Mouse (Mus musculus): Measurements from ENCODE around the gene Olfr1347. TPM values are rescaled to one million over a fixed set of nuclear protein-coding genes. Genes with fewer than 3 reads are reported as not detected.

The Olfr1347 gene
- polyA plus RNA-seq, 1 experiment from 2014 or later, result not detected

DNA sequence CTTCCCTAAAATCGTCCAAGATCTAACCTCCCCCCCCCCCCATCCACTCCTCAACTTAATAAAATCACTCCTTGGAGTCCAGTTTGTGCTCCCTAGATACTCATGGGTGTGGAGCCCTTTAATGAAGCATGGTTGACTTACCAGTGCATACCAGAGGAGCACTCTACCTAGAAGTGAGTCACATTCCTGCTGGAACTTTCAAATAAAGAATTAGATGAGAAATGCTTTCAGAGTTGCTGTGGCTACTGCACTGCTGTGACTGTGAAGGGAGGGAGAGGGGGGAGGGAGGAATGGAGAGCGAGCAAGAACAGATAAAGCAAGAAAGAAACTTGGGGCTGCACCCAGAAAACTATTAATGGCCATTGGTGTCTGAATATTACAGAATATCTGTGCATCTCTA, 58.4 kb downstream of the Olfr1347 start:
- Histone ChIP-seq H3K4me2 (no peak overlapping the region), H3K9me3 (replicated peaks) (peaks cover 11% of the 10 kb centered on the region; the same call in 1 of the 2 replicates), H3K36me3 (no peaks in the 10 kb centered on the region), H3K4me1 (replicated peaks) (no peaks in the 10 kb centered on the region), H3K9ac (no peak overlapping the region), H3K27me3 (replicated peaks) (no peaks in the 10 kb centered on the region), H3K27ac (ENCODE audit: poor library complexity, severe bottlenecking) (no peak overlapping the region), H3K4me3 (no peak overlapping the region)
- 52% methylated on average over 2 of the region's 2 CpGs for WGBS
- no peak for ATAC-seq (ENCODE audit: insufficient number of reproducible peaks, low FRiP score)

DNA sequence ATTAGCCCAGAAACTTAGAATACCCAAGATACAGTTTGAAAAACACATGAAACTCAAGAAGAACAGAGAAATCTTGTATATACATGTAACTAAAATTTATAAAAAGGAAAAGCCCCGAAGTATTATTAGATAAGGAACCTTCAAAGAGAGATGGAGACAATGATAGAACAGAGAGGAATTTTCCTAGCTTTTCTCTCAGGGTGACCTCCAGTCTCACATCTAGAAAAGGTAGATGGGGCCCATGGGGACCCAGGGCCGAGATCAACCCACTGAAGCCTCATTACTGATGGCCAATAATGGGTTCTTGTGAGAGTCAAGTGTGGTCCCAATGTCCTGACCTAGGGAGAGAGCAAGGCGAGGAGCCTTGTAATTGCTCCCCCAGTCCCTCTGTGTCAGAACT, 61.2 kb downstream of the Olfr1347 start, which contains the start of gene Olfr1344:
Gene Olfr1344 (plus strand): TSS at position 301 of the 400 bp plus-strand sequence.
- no peak for ATAC-seq (ENCODE audit: insufficient number of reproducible peaks, low FRiP score)
- Histone ChIP-seq H3K9me3 (replicated peaks) (peaks cover 8% of the 10 kb centered on the region; the same call in 1 of the 2 replicates), H3K36me3 (no peaks in the 10 kb centered on the region), H3K4me2 (no peak within 1 kb of the TSS), H3K4me3 (no peak within 1 kb of the TSS), H3K4me1 (replicated peaks) (no peaks in the 10 kb centered on the region), H3K27me3 (replicated peaks) (no peaks in the 10 kb centered on the region), H3K27ac (ENCODE audit: poor library complexity, severe bottlenecking) (no peak within 1 kb of the TSS), H3K9ac (no peak within 1 kb of the TSS)
- WGBS, result 62% methylated on average over 3 of the region's 3 CpGs

Other genes with a start within 250 kb of the Olfr1347 start
- not detected in 2 replicates for gene Epp13, start 247.0 kb downstream of the Olfr1347 start, polyA plus RNA-seq (2016; fragmentation: Nextera tagmentation; extraction: Ambion mirVana)
- gene Zfp667, start 213.2 kb downstream of the Olfr1347 start, polyA plus RNA-seq (2016; fragmentation: Nextera tagmentation; extraction: Ambion mirVana), result 3.7 and 4.2 TPM in 2 replicates
- gene Zfp583, start 168.5 kb downstream of the Olfr1347 start, polyA plus RNA-seq (2016; fragmentation: Nextera tagmentation; extraction: Ambion mirVana), result 4.3 and 4.8 TPM in 2 replicates
- gene Gm3854, start 156.0 kb downstream of the Olfr1347 start, polyA plus RNA-seq (2016; fragmentation: Nextera tagmentation; extraction: Ambion mirVana), result 1.1 and 1.6 TPM in 2 replicates
- gene Zfp78, start 136.5 kb downstream of the Olfr1347 start, polyA plus RNA-seq (2016; fragmentation: Nextera tagmentation; extraction: Ambion mirVana), result 1.2 and 1.4 TPM in 2 replicates
- gene Zfp28, start 116.5 kb downstream of the Olfr1347 start, polyA plus RNA-seq (2016; fragmentation: Nextera tagmentation; extraction: Ambion mirVana), result 7.3 and 10.7 TPM in 2 replicates
- 0.15 and 0.39 TPM in 2 replicates for gene Smim17, start 101.0 kb downstream of the Olfr1347 start, polyA plus RNA-seq (2016; fragmentation: Nextera tagmentation; extraction: Ambion mirVana)
- gene Gm20715, start 89.5 kb downstream of the Olfr1347 start, polyA plus RNA-seq (2016; fragmentation: Nextera tagmentation; extraction: Ambion mirVana), result not detected in 2 replicates
- gene Olfr1344, start 61.1 kb downstream of the Olfr1347 start, polyA plus RNA-seq (2016; fragmentation: Nextera tagmentation; extraction: Ambion mirVana), result not detected in 2 replicates
- gene Olfr1336, start 43.6 kb downstream of the Olfr1347 start, polyA plus RNA-seq (2016; fragmentation: Nextera tagmentation; extraction: Ambion mirVana), result not detected in 2 replicates
- gene Olfr1346, start 32.7 kb downstream of the Olfr1347 start, polyA plus RNA-seq (2016; fragmentation: Nextera tagmentation; extraction: Ambion mirVana), result not detected in 2 replicates
- gene Olfr5, start 12.8 kb downstream of the Olfr1347 start, polyA plus RNA-seq (2016; fragmentation: Nextera tagmentation; extraction: Ambion mirVana), result not detected in 2 replicates
- gene Olfr1348, start 9.0 kb upstream of the Olfr1347 start, polyA plus RNA-seq (2016; fragmentation: Nextera tagmentation; extraction: Ambion mirVana), result not detected in 2 replicates
- gene Olfr1349, start 23.2 kb upstream of the Olfr1347 start, polyA plus RNA-seq (2016; fragmentation: Nextera tagmentation; extraction: Ambion mirVana), result not detected in 2 replicates
- not detected in 2 replicates for gene Olfr1350, start 65.1 kb upstream of the Olfr1347 start, polyA plus RNA-seq (2016; fragmentation: Nextera tagmentation; extraction: Ambion mirVana)
- gene Zim1, start 196.7 kb upstream of the Olfr1347 start, polyA plus RNA-seq (2016; fragmentation: Nextera tagmentation; extraction: Ambion mirVana), result 9.5 and 12.7 TPM in 2 replicates
- 191 and 195 TPM in 2 replicates for gene Peg3, start 230.7 kb upstream of the Olfr1347 start, polyA plus RNA-seq (2016; fragmentation: Nextera tagmentation; extraction: Ambion mirVana)
- gene Usp29, start 230.8 kb upstream of the Olfr1347 start, polyA plus RNA-seq (2016; fragmentation: Nextera tagmentation; extraction: Ambion mirVana), result 9.8 and 10.3 TPM in 2 replicates

Measured in heart, embryonic 12.5 days (tissue).